Mouse (Mus musculus) midbrain, embryonic 12.5 days (tissue): ENCODE data around the gene Dkk2. TPM values are rescaled to one million over a fixed set of nuclear protein-coding genes. Genes with fewer than 3 reads are reported as not detected.
A peak's percentile ranks its signal among the peaks of the same experiment; 100 is the strongest.

Experiments
- ATAC-seq: fragments of 200-750 bp; cut with Nextera tagmentation; 2 replicates; pipeline ENCODE4 v1.8.0; 2017; ENCODE audit warnings: low read depth, moderate TSS enrichment, moderate library complexity; ENCODE audit not compliant: low FRiP score
- H3K27ac ChIP-seq: fragments of 300-500 bp; sonication (generic); replicated peaks from 2 replicates; pipeline ENCODE4 v1.5.1; 2016; ENCODE audit warnings: mild to moderate bottlenecking
- H3K27me3 ChIP-seq: fragments of 300-500 bp; sonication (generic); 2 replicates; pipeline ENCODE4 v1.6.1; 2016; ENCODE audit warnings: mild to moderate bottlenecking
- H3K36me3 ChIP-seq: fragments of 300-500 bp; sonication (generic); 2 replicates; pipeline ENCODE4 v1.6.1; 2016
- H3K4me1 ChIP-seq: fragments of 300-500 bp; sonication (generic); 2 replicates; pipeline ENCODE4 v1.6.1; 2016
- H3K4me2 ChIP-seq: fragments of 300-500 bp; sonication (generic); replicated peaks from 2 replicates; pipeline ENCODE4 v1.6.1; 2016; ENCODE audit warnings: mild to moderate bottlenecking, moderate library complexity
- H3K4me3 ChIP-seq: fragments of 300-500 bp; sonication (generic); 2 replicates; pipeline ENCODE4 v1.5.1; 2016; ENCODE audit warnings: mild to moderate bottlenecking
- H3K9ac ChIP-seq: fragments of 300-500 bp; sonication (generic); replicated peaks from 2 replicates; pipeline ENCODE4 v1.6.1; 2016; ENCODE audit warnings: mild to moderate bottlenecking, moderate library complexity
- H3K9me3 ChIP-seq: fragments of 300-500 bp; sonication (generic); 2 replicates; pipeline ENCODE4 v1.6.1; 2016; ENCODE audit warnings: mild to moderate bottlenecking
- WGBS: fragments of 180-500 bp; shearing (Covaris S2); methylation state at CpG from one replicate; pipeline ENCODE4 v1.1.7; 2016; 5-methylcytosine and 5-hydroxymethylcytosine counted together
- polyA plus RNA-seq: library from polyadenylated mRNA; unstranded; fragments of >200 nt; fragmentation: Nextera tagmentation; extraction: Ambion mirVana; gene quantifications from 2 replicates; pipeline ENCODE4 v1.2.1, GENCODE M21; 2016

The Dkk2 gene
- polyA plus RNA-seq, 1 experiment from 2014 or later: 22.2 TPM

- peaks cover 30% of the 10 kb centered on the region for H3K4me1 ChIP-seq
- WGBS: under 1% methylated on average over 23 of the region's 23 CpGs
- no peaks in the 10 kb centered on the region for H3K36me3 ChIP-seq
- H3K4me3 ChIP-seq: peak overlapping the region; percentile 52
- 0 out of 2 replicates have a peak, but pooled peaks have one; percentile 1 for ATAC-seq
- H3K4me2 ChIP-seq: peak overlapping the region; percentile 93
- no peaks in the 10 kb centered on the region for H3K9me3 ChIP-seq
- peak overlapping the region; percentile 56 for H3K9ac ChIP-seq
- no peak overlapping the region for H3K27ac ChIP-seq
- peaks cover 39% of the 10 kb centered on the region for H3K27me3 ChIP-seq
These were observed 795 bp downstream of the Dkk2 start for GRCm38 (mm10) chr3:132085823-132086350.

GRCm38 (mm10) chr3:132086461-132086860, 1.4 kb downstream of the Dkk2 start:
- H3K36me3 ChIP-seq: no peaks in the 10 kb centered on the region
- peaks cover 39% of the 10 kb centered on the region for H3K27me3 ChIP-seq
- no peaks in the 10 kb centered on the region for H3K9me3 ChIP-seq
- H3K27ac ChIP-seq: no peak overlapping the region
- no peak overlapping the region for H3K9ac ChIP-seq
- H3K4me3 ChIP-seq: peak overlapping the region; percentile 52
- WGBS: 23% methylated on average over 5 of the region's 5 CpGs
- no peak for ATAC-seq
- peak overlapping the region; percentile 93 for H3K4me2 ChIP-seq
- peaks cover 30% of the 10 kb centered on the region for H3K4me1 ChIP-seq

GRCm38 (mm10) chr3:132087011-132087486, 2.0 kb downstream of the Dkk2 start:
- Histone ChIP-seq H3K27ac (no peak overlapping the region), H3K27me3 (peaks cover 39% of the 10 kb centered on the region), H3K36me3 (no peaks in the 10 kb centered on the region), H3K9ac (peak overlapping the region; percentile 47; the same call in 1 of the 2 replicates), H3K4me1 (peaks cover 30% of the 10 kb centered on the region), H3K4me3 (peak overlapping the region; percentile 52), H3K4me2 (peak overlapping the region; percentile 93), H3K9me3 (no peaks in the 10 kb centered on the region)
- peak; percentile 76 for ATAC-seq
- WGBS: under 1% methylated on average over 21 of the region's 21 CpGs

GRCm38 (mm10) chr3:132092983-132093382, 7.9 kb downstream of the Dkk2 start:
- no peaks in the 10 kb centered on the region for H3K36me3 ChIP-seq
- no peak overlapping the region for H3K4me2 ChIP-seq
- ATAC-seq: no peak
- no peaks in the 10 kb centered on the region for H3K9me3 ChIP-seq
- H3K27me3 ChIP-seq: no peaks in the 10 kb centered on the region
- H3K27ac ChIP-seq: no peak overlapping the region
- no peaks in the 10 kb centered on the region for H3K4me1 ChIP-seq
- H3K4me3 ChIP-seq: no peak overlapping the region
- 92% methylated on average over 3 of the region's 3 CpGs for WGBS
- no peak overlapping the region for H3K9ac ChIP-seq

GRCm38 (mm10) chr3:132096296-132096695, 11.2 kb downstream of the Dkk2 start:
- 86% methylated on average over 6 of the region's 6 CpGs for WGBS
- Histone ChIP-seq H3K9me3 (no peaks in the 10 kb centered on the region), H3K4me1 (no peaks in the 10 kb centered on the region), H3K9ac (no peak overlapping the region), H3K27ac (no peak overlapping the region), H3K27me3 (no peaks in the 10 kb centered on the region), H3K36me3 (no peaks in the 10 kb centered on the region), H3K4me3 (no peak overlapping the region), H3K4me2 (no peak overlapping the region)
- no peak for ATAC-seq

- Histone ChIP-seq H3K4me2 (no peak overlapping the region), H3K36me3 (no peaks in the 10 kb centered on the region), H3K4me1 (no peaks in the 10 kb centered on the region), H3K4me3 (no peak overlapping the region), H3K9me3 (no peaks in the 10 kb centered on the region), H3K9ac (no peak overlapping the region), H3K27me3 (no peaks in the 10 kb centered on the region), H3K27ac (no peak overlapping the region)
- no peak for ATAC-seq
- WGBS: 83% methylated on average over 3 of the region's 3 CpGs
These were observed 15.7 kb downstream of the Dkk2 start for GRCm38 (mm10) chr3:132100746-132101145.

- H3K27ac ChIP-seq: no peak overlapping the region
- no peak overlapping the region for H3K9ac ChIP-seq
- H3K4me3 ChIP-seq: no peak overlapping the region
- 60% methylated on average over 9 of the region's 9 CpGs for WGBS
- no peak for ATAC-seq
- H3K9me3 ChIP-seq: no peaks in the 10 kb centered on the region
- H3K27me3 ChIP-seq: no peaks in the 10 kb centered on the region
- H3K4me2 ChIP-seq: no peak overlapping the region
- H3K36me3 ChIP-seq: no peaks in the 10 kb centered on the region
- H3K4me1 ChIP-seq: no peaks in the 10 kb centered on the region
These were observed 17.9 kb downstream of the Dkk2 start for GRCm38 (mm10) chr3:132103020-132103419.

- Histone ChIP-seq H3K27ac (no peak overlapping the region), H3K9me3 (no peaks in the 10 kb centered on the region), H3K4me2 (no peak overlapping the region), H3K4me3 (no peak overlapping the region), H3K27me3 (no peaks in the 10 kb centered on the region), H3K4me1 (no peaks in the 10 kb centered on the region), H3K36me3 (no peaks in the 10 kb centered on the region), H3K9ac (no peak overlapping the region)
- WGBS: 49% methylated on average over 7 of the region's 7 CpGs
- no peak for ATAC-seq
These were observed 18.4 kb downstream of the Dkk2 start for GRCm38 (mm10) chr3:132103454-132103853.

- H3K4me1 ChIP-seq: no peaks in the 10 kb centered on the region
- no peak overlapping the region for H3K4me2 ChIP-seq
- no peaks in the 10 kb centered on the region for H3K9me3 ChIP-seq
- H3K36me3 ChIP-seq: no peaks in the 10 kb centered on the region
- no peak overlapping the region for H3K4me3 ChIP-seq
- no peak overlapping the region for H3K27ac ChIP-seq
- WGBS: 88% methylated on average over 7 of the region's 7 CpGs
- no peak overlapping the region for H3K9ac ChIP-seq
- no peaks in the 10 kb centered on the region for H3K27me3 ChIP-seq
- no peak for ATAC-seq
These were observed 30.9 kb downstream of the Dkk2 start for GRCm38 (mm10) chr3:132115772-132116511.

GRCm38 (mm10) chr3:132121344-132121743, 36.3 kb downstream of the Dkk2 start:
- whole genome bisulfite sequencing: 66% methylated on average over 5 of the region's 5 CpGs
- H3K36me3 ChIP-seq: no peaks in the 10 kb centered on the region
- H3K27ac ChIP-seq: no peak overlapping the region
- H3K27me3 ChIP-seq: no peaks in the 10 kb centered on the region
- H3K4me2 ChIP-seq: no peak overlapping the region
- no peaks in the 10 kb centered on the region for H3K4me1 ChIP-seq
- no peak overlapping the region for H3K9ac ChIP-seq
- no peak for ATAC-seq
- H3K4me3 ChIP-seq: no peak overlapping the region
- H3K9me3 ChIP-seq: no peaks in the 10 kb centered on the region

- H3K36me3 ChIP-seq: no peaks in the 10 kb centered on the region
- H3K27me3 ChIP-seq: no peaks in the 10 kb centered on the region
- no peaks in the 10 kb centered on the region for H3K9me3 ChIP-seq
- H3K4me1 ChIP-seq: no peaks in the 10 kb centered on the region
- no peak for ATAC-seq
- H3K27ac ChIP-seq: no peak overlapping the region
- no peak overlapping the region for H3K4me3 ChIP-seq
- H3K9ac ChIP-seq: no peak overlapping the region
- 65% methylated on average over 4 of the region's 4 CpGs for WGBS
- no peak overlapping the region for H3K4me2 ChIP-seq
These were observed 37.5 kb downstream of the Dkk2 start for GRCm38 (mm10) chr3:132122581-132122980.

GRCm38 (mm10) chr3:132125227-132125740, 40.2 kb downstream of the Dkk2 start:
- no peaks in the 10 kb centered on the region for H3K27me3 ChIP-seq
- no peaks in the 10 kb centered on the region for H3K4me1 ChIP-seq
- no peak overlapping the region for H3K4me2 ChIP-seq
- ATAC-seq: no peak
- H3K9ac ChIP-seq: no peak overlapping the region
- no peaks in the 10 kb centered on the region for H3K36me3 ChIP-seq
- H3K9me3 ChIP-seq: no peaks in the 10 kb centered on the region
- H3K4me3 ChIP-seq: no peak overlapping the region
- WGBS: 82% methylated on average over 8 of the region's 8 CpGs
- no peak overlapping the region for H3K27ac ChIP-seq
